Mouse (Mus musculus) c-Kit-positive CD71-positive TER-119-negative erythroid progenitor cells, embryonic 14.5 days (primary cell): ENCODE results near the gene Ahnak2.
A peak's percentile ranks its signal among the peaks of the same experiment; 100 is the strongest.
"Not testable (repeated sequence)": the region's sequence is repeated elsewhere in the genome, so short reads cannot be mapped to it uniquely, and the experiment has no call there.

ENCODE experiments used
- DNase-seq: peaks from one replicate; pipeline ENCODE4 v3.0.0-alpha.2; 2013; ENCODE audit warnings: low read depth

Gene Ahnak2

DNA sequence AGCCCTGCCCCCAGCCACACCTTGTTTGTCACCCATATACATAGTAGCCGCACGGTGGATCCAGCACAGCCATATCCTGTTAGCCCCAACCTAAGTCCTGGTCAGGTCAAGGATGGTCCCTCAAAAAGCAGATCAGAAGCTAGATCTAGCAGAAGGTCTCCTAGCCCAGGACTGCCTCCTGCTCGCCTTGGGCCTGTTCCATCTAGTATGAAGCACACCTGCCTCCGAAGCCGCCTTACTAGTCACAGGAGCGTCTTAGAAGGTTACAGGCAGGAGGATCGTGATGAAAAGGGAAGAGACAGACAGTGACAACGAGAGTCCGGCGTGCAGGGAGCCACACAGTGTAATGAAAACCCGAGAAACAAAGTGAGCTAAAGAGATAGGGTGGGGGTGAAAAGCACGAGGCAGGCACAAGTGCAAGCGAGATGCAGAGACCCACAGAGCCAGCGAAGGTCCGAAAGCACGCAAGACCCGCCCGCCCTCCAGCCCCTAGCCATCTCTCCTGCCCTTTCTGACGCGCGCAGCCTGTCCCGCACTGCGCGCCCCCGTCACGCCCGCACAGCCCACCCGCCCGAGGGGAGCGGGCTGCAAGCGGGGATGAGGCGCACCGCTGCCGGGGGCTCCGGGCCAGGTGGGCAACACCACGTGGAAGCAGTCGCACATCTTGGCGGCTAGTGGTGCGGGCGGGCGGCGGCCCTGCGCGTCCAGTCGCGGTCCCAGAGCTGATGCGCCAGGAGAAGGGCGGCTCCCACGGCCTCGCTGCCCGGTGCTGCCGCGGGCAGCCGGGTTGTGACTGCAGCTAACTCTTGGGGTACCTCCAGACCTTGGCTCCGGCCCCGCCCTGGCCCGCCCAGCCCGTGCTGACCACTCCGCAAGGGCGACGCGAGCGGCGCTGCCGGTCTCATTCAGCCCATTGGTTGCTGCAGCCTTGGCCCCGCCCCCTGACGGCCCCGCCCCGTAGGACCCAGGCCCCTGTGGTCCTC is at the start of gene Ahnak2:
TSS of gene Ahnak2 (minus strand) at position 794 of the 983 bp plus-strand sequence.
- no peak for DNase-seq

- DNase-seq = no peak
Measured at GRCm38 (mm10) chr12:112851116-112851515, 48.7 kb upstream of the Ahnak2 start.

DNA sequence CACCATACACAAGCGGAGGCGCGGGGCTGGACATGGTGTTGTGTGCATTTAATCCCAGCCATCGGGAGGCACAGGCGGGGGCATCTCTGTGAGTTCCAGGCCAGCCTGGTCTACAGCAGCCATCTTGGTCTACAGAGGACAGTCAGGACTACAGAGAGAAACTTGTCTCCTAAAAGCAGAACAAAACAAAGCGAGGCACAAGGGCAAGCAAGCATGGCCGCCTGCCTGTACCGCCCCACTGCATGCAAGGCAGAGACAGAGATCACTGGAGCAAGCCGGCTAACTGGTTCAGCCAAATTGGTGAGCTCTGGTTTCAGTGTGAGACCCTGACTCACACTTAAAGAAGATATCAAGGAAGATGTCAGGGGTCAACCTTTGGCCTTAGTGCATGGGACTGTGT is 47.9 kb upstream of the Ahnak2 start:
- no peak for DNase-seq

GRCm38 (mm10) chr12:112849235-112850022 is 47.0 kb upstream of the Ahnak2 start:
- DNase-seq = no peak

GRCm38 (mm10) chr12:112847880-112848279 is 45.4 kb upstream of the Ahnak2 start:
- no peak for DNase-seq

DNA sequence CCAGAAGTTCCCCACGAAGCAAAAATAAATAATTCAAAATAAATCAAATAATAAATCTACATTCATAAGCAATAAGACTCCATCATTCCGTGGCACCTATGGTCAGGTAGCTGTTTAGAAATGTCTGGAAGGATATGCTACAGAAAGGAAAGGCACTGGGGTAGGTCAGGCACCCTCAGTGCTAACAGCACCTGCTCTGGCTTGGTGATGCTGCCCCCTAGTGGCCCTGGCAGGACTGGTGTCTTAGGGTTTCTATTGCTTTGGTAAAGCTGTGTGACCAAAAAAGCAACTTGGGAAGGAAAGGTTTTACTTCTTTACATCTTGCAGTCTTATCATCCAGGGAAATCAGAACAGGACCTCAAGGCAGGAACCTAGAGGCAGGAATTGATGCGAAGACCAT is 41.3 kb upstream of the Ahnak2 start:
- DNase-seq = peak; percentile 69

DNA sequence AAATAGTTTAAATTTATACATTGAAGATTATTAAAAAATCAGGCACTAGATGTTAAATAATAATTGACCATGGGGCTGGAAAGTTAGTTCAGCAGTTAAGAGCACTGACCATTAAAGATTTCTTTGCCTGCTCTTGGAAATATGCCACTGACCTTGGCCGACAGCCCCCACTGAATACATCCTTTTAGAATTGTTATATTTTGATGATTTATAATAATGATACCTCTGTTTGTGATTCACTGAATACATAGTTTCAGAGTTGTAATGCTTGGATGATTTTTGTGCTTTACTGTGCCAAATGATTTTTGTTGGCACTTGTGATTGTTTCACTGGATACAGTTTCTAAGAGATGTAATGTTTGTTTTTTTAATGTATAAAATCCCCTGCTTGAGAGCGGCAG is 39.7 kb upstream of the Ahnak2 start:
- not testable (repeated sequence) for DNase-seq

GRCm38 (mm10) chr12:112841338-112841892 is 39.0 kb upstream of the Ahnak2 start:
- DNase-seq = not testable (repeated sequence)

- DNase-seq = no peak
Measured at GRCm38 (mm10) chr12:112840209-112841086, 38.0 kb upstream of the Ahnak2 start.

DNA sequence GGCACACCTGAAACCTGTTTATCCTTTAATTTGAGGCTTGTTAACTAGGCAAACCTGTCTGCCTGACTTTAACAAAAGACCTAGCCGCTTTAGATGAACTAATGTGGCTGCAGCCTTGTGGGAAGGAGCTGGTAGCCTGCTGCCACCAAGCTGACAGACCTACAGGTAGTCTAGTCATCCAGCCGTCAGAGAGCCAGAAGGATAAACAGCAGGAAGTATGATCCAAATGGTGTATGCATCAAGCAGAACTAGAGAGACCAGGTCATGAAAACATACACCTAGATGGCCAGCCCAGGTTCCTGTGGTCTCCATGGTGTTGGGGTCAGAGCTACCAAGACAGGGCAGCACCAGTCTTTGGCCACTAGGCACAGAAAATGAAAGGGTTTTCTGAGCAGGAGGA is 32.6 kb upstream of the Ahnak2 start:
- DNase-seq = no peak

DNA sequence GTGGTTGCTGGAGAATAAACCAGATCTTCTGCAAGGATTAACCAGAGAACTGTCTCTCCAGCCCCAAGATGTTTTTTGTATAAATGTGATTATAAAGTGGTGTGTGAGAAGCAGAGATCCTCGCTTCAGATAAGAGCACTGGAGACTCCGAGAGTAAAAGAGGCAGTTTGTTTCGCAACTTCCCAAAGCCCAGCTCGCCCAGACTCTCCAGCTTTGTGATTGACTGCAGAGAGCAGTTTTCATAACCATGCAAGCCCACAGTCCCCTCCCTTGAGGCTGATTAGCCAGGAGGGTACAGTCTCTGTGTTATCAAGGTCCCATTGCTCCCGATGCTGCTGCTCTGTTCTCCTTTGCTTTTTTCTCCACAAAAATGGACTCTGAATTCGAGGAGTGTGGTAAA is 31.1 kb upstream of the Ahnak2 start:
- DNase-seq = no peak

- DNase-seq = no peak
Measured at GRCm38 (mm10) chr12:112832411-112832810, 30.0 kb upstream of the Ahnak2 start.

DNA sequence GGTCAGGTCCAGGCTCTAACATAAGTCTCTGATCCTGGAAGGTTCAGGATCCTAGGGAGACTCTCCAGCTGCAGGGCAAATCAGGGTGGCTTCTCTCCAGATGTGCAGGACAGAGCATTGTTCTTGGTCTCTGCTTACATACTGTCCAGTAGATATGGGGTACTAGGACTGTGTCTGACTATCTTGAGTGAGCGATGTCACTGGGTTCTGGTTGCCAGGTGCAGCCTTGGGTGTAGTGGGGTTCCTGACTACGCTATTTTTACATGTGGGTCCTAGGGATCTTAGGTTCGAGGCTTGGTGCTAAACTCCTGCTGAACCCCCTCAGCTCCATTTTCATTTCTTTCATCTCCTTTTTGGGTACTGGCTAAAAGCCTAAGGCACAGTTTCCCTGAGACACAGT is 28.1 kb upstream of the Ahnak2 start:
- no peak for DNase-seq

- no peak for DNase-seq
Measured at GRCm38 (mm10) chr12:112830141-112830540, 27.7 kb upstream of the Ahnak2 start.

GRCm38 (mm10) chr12:112829244-112829864 is 26.9 kb upstream of the Ahnak2 start, which contains the start of gene Cdca4:
Cdca4 (minus strand) TSS chr12:112829423.
- DNase-seq = peak; percentile 94

GRCm38 (mm10) chr12:112828501-112829243 is 26.2 kb upstream of the Ahnak2 start:
- no peak for DNase-seq

DNA sequence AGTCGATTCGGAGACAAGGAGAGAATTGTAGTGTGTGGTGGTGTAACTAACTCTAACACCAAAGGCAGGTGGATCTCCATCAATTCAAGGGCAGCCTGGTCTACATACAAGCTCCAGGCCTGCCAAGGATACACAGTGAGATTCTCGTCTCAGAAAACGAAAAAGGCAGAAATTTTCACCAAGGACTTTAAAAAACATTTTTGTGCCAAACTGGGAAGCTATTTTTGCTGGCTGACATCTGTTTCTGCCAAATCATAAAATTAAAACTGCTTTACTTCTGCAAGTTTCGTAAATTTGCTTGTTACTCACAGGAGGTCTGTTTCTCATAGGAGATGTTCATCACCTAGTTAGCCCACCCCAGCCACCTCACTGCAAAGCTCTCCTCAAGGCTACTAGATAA is 23.4 kb upstream of the Ahnak2 start:
- DNase-seq = no peak

DNA sequence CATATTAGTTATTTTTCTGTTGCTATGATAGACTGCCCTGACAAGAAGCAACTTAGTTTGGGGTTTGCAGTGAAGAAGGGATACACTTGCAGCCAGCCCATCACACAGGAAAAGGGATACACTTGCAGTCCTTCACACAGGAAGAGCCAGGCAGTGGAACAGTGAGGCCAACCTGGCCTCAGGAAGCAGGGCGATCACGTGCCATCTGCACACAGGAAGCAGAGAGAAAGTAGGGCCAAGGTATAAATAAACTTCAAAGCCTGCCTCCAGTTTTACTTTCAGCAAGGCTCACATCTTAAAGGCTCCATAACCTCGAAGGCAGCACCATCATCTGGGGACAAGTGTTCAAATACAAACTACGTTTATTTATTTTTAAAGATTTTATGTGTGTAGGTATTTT is 20.8 kb upstream of the Ahnak2 start:
- DNase-seq = no peak

DNA sequence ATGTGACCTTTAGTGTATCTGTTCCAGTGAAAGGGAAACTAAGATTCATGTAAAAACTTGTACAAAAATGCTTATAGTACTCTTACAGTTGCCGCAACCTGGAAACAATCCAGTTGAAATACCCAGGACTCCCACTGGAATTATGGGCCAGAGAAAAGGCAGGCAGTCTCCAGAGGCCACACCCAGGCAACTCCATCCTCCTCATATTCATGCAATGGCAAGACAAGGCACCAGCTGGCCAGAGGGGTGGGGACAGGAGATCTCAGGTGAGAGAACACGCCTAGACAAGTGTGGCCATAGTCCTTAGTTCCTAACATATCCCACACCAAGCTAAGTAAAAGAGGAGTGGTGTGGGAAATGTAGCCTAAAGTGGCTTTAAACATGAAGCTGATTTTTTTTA is 20.2 kb upstream of the Ahnak2 start:
- DNase-seq = no peak

DNA sequence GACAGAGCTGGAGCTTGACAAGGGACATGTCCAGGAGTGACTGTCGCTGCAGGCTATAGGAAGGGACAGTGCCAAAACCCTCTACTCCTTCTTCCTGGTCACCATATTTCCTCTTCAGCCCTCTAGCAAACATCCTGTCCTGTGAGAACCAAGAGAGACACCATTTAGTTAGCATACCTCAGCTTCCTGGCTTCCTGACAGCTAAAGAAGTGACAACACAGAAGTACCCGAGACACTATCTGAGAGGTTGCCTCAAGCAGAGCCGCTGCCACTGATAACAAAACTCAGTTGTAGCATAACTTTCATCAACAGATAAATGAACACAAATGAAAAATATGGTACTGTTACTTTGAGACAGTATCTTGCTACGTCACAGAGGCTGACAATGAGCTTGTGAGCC is 19.5 kb upstream of the Ahnak2 start:
- DNase-seq = no peak
